Comparison of ENCODE assay signal across 10 mouse cellular contexts in genomic region chr13:91648240-91648639, GRCm38 (mm10).
DNase-seq lines count a peak whose midpoint lies in the region; ATAC-seq lines count a peak whose summit lies in the region.
"Had no signal": no experiment of that assay in that cellular context is flagged by ENCODE, and none has a peak within 500 bp of the region (broad histone marks: within the 10 kb centered on the region; RNA-seq: fewer than 3 reads in every experiment).

No protein-coding gene starts in this region.

- no peak overlapping the region for H3K4me2 ChIP-seq in liver, embryonic 12.5 days
- no peak overlapping the region for H3K4me2 ChIP-seq in embryonic facial prominence, embryonic 11.5 days (ENCODE audit: low read depth, low read length)
- H3K4me2 ChIP-seq: embryonic facial prominence, embryonic 13.5 days; limb, embryonic 12.5 days had no signal

- no peak overlapping the region for H3K4me3 ChIP-seq in liver, embryonic 12.5 days
- H3K4me3 ChIP-seq in embryonic facial prominence, embryonic 11.5 days (ENCODE audit: low read depth, low read length): no peak overlapping the region
- H3K4me3 ChIP-seq: embryonic facial prominence, embryonic 13.5 days; limb, embryonic 12.5 days had no signal

- peaks cover 11% of the 10 kb centered on the region; the same call in 1 of the 2 replicates for H3K36me3 ChIP-seq in liver, embryonic 12.5 days
- no peaks in the 10 kb centered on the region for H3K36me3 ChIP-seq in embryonic facial prominence, embryonic 11.5 days (replicated peaks; ENCODE audit: control insufficient read depth, insufficient read depth, low read depth, low read length)

- no peaks in the 10 kb centered on the region for H3K9me3 ChIP-seq in liver, embryonic 12.5 days (replicated peaks)
- no peaks in the 10 kb centered on the region for H3K9me3 ChIP-seq in embryonic facial prominence, embryonic 11.5 days (replicated peaks; ENCODE audit: control insufficient read depth, low read length)
- H3K9me3 ChIP-seq: embryonic facial prominence, embryonic 13.5 days; limb, embryonic 12.5 days had no signal

- H3K4me1 ChIP-seq in liver, embryonic 12.5 days: no peaks in the 10 kb centered on the region
- no peaks in the 10 kb centered on the region for H3K4me1 ChIP-seq in embryonic facial prominence, embryonic 11.5 days (ENCODE audit: control insufficient read depth, insufficient read depth, low read length)
- H3K4me1 ChIP-seq: embryonic facial prominence, embryonic 13.5 days had no signal

- ATAC-seq in liver, embryonic 12.5 days: no peak
- ATAC-seq in embryonic facial prominence, embryonic 11.5 days (replicated peaks; ENCODE audit: insufficient number of reproducible peaks, low FRiP score, low TSS enrichment, low read depth): peak; percentile 56; the same call in 1 of the 2 replicates
- ATAC-seq in megakaryocyte-erythroid progenitor cell, adult 5-6 weeks (replicated peaks; ENCODE audit: low FRiP score, low TSS enrichment, poor library complexity, severe bottlenecking): peak; percentile 84

- no peaks in the 10 kb centered on the region for H3K27me3 ChIP-seq in liver, embryonic 12.5 days (replicated peaks)
- H3K27me3 ChIP-seq in embryonic facial prominence, embryonic 11.5 days (ENCODE audit: control insufficient read depth, insufficient read depth, low read length): no peaks in the 10 kb centered on the region
- H3K27me3 ChIP-seq: embryonic facial prominence, embryonic 13.5 days; limb, embryonic 12.5 days had no signal

- peak; percentile 21 for DNase-seq in liver
- peak; percentile 56 for DNase-seq in adrenal gland, postnatal 14 days
- peak; percentile 55 for DNase-seq in embryonic facial prominence, embryonic 11.5 days (ENCODE audit: low spot score)
- peak; percentile 40 for DNase-seq in kidney, adult 9 months
- DNase-seq in testis, postnatal 10 days (ENCODE audit: low spot score): peak; percentile 46
- no peak for DNase-seq in ovary, postnatal 14 days (ENCODE audit: low spot score)

- H3K9ac ChIP-seq in liver, embryonic 12.5 days: no peak overlapping the region
- H3K9ac ChIP-seq in embryonic facial prominence, embryonic 11.5 days (replicated peaks; ENCODE audit: low read length): no peak overlapping the region
- H3K9ac ChIP-seq: embryonic facial prominence, embryonic 13.5 days; limb, embryonic 12.5 days had no signal

- H3K27ac ChIP-seq in liver, embryonic 12.5 days: no peak overlapping the region
- H3K27ac ChIP-seq in embryonic facial prominence, embryonic 11.5 days (replicated peaks; ENCODE audit: low read depth, low read length): no peak overlapping the region
- H3K27ac ChIP-seq: embryonic facial prominence, embryonic 13.5 days; limb, embryonic 12.5 days had no signal

- WGBS in liver, embryonic 12.5 days (ENCODE audit: insufficient replicate concordance): 64% methylated on average over 6 of the region's 6 CpGs
- WGBS in embryonic facial prominence, embryonic 11.5 days: 38% methylated on average over 6 of the region's 6 CpGs
